Mouse (Mus musculus) midbrain, embryonic 11.5 days (tissue): ENCODE measurements around the gene Cnppd1. TPM values are rescaled to one million over a fixed set of nuclear protein-coding genes. Genes with fewer than 3 reads are reported as not detected.
A peak's percentile ranks its signal among the peaks of the same experiment; 100 is the strongest.

Experiments
- ATAC-seq: fragments of 200-750 bp; cut with Nextera tagmentation; 2 replicates; pipeline ENCODE4 v1.8.0; 2017; ENCODE audit warnings: moderate TSS enrichment, moderate library complexity; ENCODE audit not compliant: low FRiP score
- DNase-seq: peaks from one replicate; pipeline ENCODE4 v3.0.0; 2015; ENCODE audit warnings: low spot score; ENCODE audit errors: missing footprints
- H3K27ac ChIP-seq: fragments of 300-500 bp; sonication (generic); 2 replicates; pipeline ENCODE4 v1.5.1; 2014; ENCODE audit warnings: low read depth, low read length
- H3K27me3 ChIP-seq: fragments of 300-500 bp; sonication (generic); 2 replicates; pipeline ENCODE4 v1.6.1; 2014; ENCODE audit warnings: mild to moderate bottlenecking, low read length, moderate library complexity, mixed read lengths; ENCODE audit not compliant: control insufficient read depth, insufficient read depth
- H3K36me3 ChIP-seq: fragments of 300-500 bp; sonication (generic); 2 replicates; pipeline ENCODE4 v1.6.1; 2014; ENCODE audit warnings: mild to moderate bottlenecking, low read length, moderate library complexity, mixed read lengths; ENCODE audit not compliant: control insufficient read depth, insufficient read depth
- H3K4me1 ChIP-seq: fragments of 300-500 bp; sonication (generic); 2 replicates; pipeline ENCODE4 v1.6.1; 2014; ENCODE audit warnings: low read length; ENCODE audit not compliant: control insufficient read depth, insufficient read depth
- H3K4me2 ChIP-seq: fragments of 300-500 bp; sonication (generic); 2 replicates; pipeline ENCODE4 v1.6.1; 2014; ENCODE audit warnings: mild to moderate bottlenecking, moderate library complexity
- H3K4me3 ChIP-seq: fragments of 300-500 bp; sonication (generic); 2 replicates; pipeline ENCODE4 v1.5.1; 2014; ENCODE audit warnings: low read depth, low read length
- H3K9ac ChIP-seq: fragments of 300-500 bp; sonication (generic); 2 replicates; pipeline ENCODE4 v1.6.1; 2014; ENCODE audit warnings: low read length
- H3K9me3 ChIP-seq: fragments of 300-500 bp; sonication (generic); 2 replicates; pipeline ENCODE4 v1.6.1; 2016; ENCODE audit warnings: low read length; ENCODE audit not compliant: control insufficient read depth
- WGBS: fragments of 180-500 bp; shearing (Covaris S2); extraction: QIAGEN DNeasy Blood & Tissue Kit; methylation state at CpG from one replicate; pipeline ENCODE4 v1.1.7; 2014; 5-methylcytosine and 5-hydroxymethylcytosine counted together
- polyA plus RNA-seq: library from polyadenylated mRNA; unstranded; fragments of >200 nt; fragmentation: Nextera tagmentation; extraction: Ambion mirVana; gene quantifications from 2 replicates; pipeline ENCODE4 v1.2.1, GENCODE M21; 2014

The Cnppd1 gene
- polyA plus RNA-seq, 1 experiment from 2014 or later, result 49.8 TPM

DNA sequence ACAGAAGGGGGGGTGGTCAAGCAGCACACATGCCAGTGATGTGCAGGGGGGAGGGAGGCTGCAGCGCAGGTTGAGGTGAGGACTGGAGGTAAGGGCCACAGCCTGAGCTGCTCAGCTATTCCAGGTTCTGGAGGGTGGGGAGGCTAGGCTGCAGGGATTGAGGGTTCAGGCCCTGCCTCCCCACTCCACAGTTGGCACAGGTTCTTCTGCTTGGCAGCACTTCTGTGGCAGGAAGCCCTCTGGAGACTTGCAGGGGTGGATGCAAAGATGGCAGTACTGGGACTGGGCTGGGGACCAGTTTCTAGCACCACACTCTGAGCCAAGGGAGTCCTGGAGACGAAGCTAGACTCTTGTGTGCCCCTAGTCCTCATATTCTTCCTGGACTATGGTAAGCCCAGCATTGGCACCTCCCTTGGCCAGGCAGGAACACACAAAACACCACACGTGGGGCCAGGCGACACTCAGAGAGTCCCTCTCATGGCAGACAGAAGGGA lies 38.9 kb upstream of the Cnppd1 start:
- Histone ChIP-seq H3K9ac (no peak overlapping the region), H3K9me3 (no peaks in the 10 kb centered on the region), H3K4me1 (peaks cover 16% of the 10 kb centered on the region), H3K4me3 (no peak overlapping the region), H3K4me2 (no peak overlapping the region), H3K36me3 (peaks cover 11% of the 10 kb centered on the region; the same call in 1 of the 2 replicates), H3K27ac (no peak overlapping the region), H3K27me3 (no peaks in the 10 kb centered on the region)
- 84% methylated on average over 4 of the region's 4 CpGs for WGBS
- no peak for ATAC-seq
- DNase-seq, result no peak

DNA sequence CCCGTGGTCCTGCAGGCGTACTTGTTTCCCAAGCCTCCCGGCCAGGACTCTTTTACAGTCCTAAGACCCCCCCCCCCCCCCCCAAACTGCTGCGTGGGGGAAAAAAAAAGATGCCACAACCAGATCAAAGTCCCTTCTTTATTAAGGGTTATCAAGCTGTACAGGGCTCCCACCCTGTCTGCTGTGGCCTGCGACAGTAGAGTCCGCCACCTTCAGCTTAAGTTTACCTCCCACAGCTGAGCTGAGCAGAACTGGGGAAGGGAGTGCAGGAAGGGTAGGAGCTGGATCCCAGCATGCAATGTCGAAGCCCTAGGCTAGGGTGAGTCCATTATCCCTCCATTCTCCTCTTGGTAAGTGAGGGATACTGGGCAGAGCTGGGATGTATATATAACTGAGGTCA lies 38.2 kb upstream of the Cnppd1 start:
- H3K27me3 ChIP-seq, result no peaks in the 10 kb centered on the region
- ATAC-seq (no peak), DNase-seq (no peak)
- H3K9me3 ChIP-seq, result no peaks in the 10 kb centered on the region
- 0 out of 2 replicates have a peak overlapping the region, but pooled peaks have one; percentile 30 for H3K9ac ChIP-seq
- peak overlapping the region; percentile 58 for H3K4me3 ChIP-seq
- H3K36me3 ChIP-seq, result peaks cover 11% of the 10 kb centered on the region; the same call in 1 of the 2 replicates
- WGBS, result 40% methylated on average over 7 of the region's 7 CpGs
- no peak overlapping the region for H3K27ac ChIP-seq
- H3K4me2 ChIP-seq, result peak overlapping the region; percentile 99
- peaks cover 16% of the 10 kb centered on the region for H3K4me1 ChIP-seq

- ATAC-seq (peak; percentile 93), DNase-seq (peak; percentile 98)
- H3K27ac ChIP-seq, result peak within 1 kb of the TSS; percentile 36; the same call in 1 of the 2 replicates
- H3K36me3 ChIP-seq, result peaks cover 8% of the 10 kb centered on the region; the same call in 1 of the 2 replicates
- H3K4me3 ChIP-seq, result peak within 1 kb of the TSS; percentile 58
- H3K4me1 ChIP-seq, result peaks cover 16% of the 10 kb centered on the region
- H3K4me2 ChIP-seq, result peak within 1 kb of the TSS; percentile 99
- H3K9ac ChIP-seq, result peak within 1 kb of the TSS; percentile 63
- under 1% methylated on average over 31 of the region's 31 CpGs for WGBS
- no peaks in the 10 kb centered on the region for H3K27me3 ChIP-seq
- no peaks in the 10 kb centered on the region for H3K9me3 ChIP-seq
Observed at GRCm38 (mm10) chr1:75180105-75180590, 37.6 kb upstream of the Cnppd1 start, which contains the start of gene Abcb6. TSS of gene Abcb6 (minus strand) at chr1:75180392.

DNA sequence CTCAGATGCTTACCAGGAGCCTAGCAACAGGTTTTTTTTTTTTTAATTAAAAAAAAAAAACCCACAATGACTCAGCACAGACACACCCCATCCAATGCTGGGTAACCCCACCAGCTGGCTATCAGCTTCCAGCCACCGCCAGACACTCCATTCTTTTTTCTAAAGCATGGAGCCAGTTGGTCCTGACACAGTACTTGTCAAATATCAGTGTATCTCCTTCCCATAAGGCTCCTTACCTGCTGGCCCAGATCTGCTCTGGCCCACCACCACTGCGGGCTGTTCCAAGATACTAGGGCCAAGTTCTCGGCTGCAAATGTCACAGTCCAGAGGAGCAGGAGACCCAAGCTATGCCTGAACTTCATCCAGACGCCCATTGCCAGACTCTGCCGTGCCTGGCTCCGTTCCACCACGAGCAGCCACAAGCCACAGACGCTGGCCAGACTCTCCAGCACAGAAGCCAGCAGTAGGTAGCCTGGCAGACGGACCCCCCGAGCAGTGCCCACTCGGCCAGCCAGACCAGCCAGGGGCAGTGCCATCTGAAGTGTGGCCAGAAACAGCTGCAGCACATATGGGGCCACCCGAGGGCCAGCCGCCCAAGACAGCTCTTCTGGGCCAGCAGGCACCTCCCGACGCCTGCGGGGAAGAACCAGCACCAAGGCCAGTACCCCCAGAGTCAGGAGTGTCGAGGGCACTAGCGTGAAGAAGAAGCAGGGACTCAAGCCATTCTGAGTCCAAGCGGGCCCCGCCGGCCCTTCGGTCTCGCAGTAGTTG lies 37.0 kb upstream of the Cnppd1 start:
- peaks cover 11% of the 10 kb centered on the region; the same call in 1 of the 2 replicates for H3K36me3 ChIP-seq
- ATAC-seq, result no peak; the same call in none of the 2 replicates

GRCm38 (mm10) chr1:75168472-75169464 lies 26.3 kb upstream of the Cnppd1 start, which contains the start of gene Zfand2b:
TSS of gene Zfand2b (plus strand) at chr1:75168646.
- peak within 1 kb of the TSS; percentile 66 for H3K4me3 ChIP-seq
- H3K27ac ChIP-seq, result peak within 1 kb of the TSS; percentile 60
- 1% methylated on average over 56 of the region's 59 CpGs for WGBS
- H3K9me3 ChIP-seq, result no peaks in the 10 kb centered on the region
- peak within 1 kb of the TSS; percentile 59 for H3K4me2 ChIP-seq
- peak; percentile 97 for ATAC-seq
- peaks cover 8% of the 10 kb centered on the region for H3K4me1 ChIP-seq
- H3K36me3 ChIP-seq, result peaks cover 10% of the 10 kb centered on the region; the same call in 1 of the 2 replicates
- peak within 1 kb of the TSS; percentile 63 for H3K9ac ChIP-seq
- no peaks in the 10 kb centered on the region for H3K27me3 ChIP-seq
- DNase-seq, result peak; percentile 99

More for the DNA sequence above, 37.0 kb upstream of the Cnppd1 start:
- Histone ChIP-seq H3K4me2 (peak overlapping the region; percentile 99), H3K9me3 (no peaks in the 10 kb centered on the region), H3K4me1 (peaks cover 16% of the 10 kb centered on the region), H3K9ac (peak overlapping the region; percentile 63), H3K27ac (peak overlapping the region; percentile 36; the same call in 1 of the 2 replicates), H3K4me3 (peak overlapping the region; percentile 58), H3K27me3 (no peaks in the 10 kb centered on the region)
- no peak for DNase-seq
- WGBS, result 11% methylated on average over 23 of the region's 23 CpGs

DNA sequence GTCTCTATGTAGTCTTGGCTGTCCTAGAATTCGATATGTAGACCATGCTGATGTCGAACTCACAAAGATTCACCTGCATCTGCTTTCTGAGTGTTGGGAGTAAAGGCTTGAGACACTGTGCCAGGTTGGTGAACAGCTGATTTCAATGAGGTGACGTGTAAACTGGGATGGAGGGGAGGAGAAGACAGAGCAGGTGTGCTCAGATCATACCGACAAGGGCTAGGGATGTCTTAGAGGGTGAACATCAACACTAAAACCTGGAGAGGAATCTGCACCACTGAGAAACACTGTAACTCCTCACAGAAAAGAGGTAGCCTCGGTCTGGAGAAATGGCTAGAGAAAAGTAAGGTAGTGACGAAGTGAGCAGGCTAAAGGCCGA lies 25.6 kb upstream of the Cnppd1 start:
- Histone ChIP-seq H3K9me3 (no peaks in the 10 kb centered on the region), H3K9ac (peak overlapping the region; percentile 63; the same call in 1 of the 2 replicates), H3K27me3 (no peaks in the 10 kb centered on the region), H3K4me1 (peaks cover 8% of the 10 kb centered on the region), H3K4me3 (peak overlapping the region; percentile 66), H3K27ac (no peak overlapping the region; the same call in 1 of the 2 replicates), H3K36me3 (peaks cover 6% of the 10 kb centered on the region; the same call in 1 of the 2 replicates), H3K4me2 (peak overlapping the region; percentile 59)
- 10% methylated on average over 7 of the region's 7 CpGs for WGBS
- DNase-seq, result no peak
- peak; percentile 53; the same call in 1 of the 2 replicates for ATAC-seq

DNA sequence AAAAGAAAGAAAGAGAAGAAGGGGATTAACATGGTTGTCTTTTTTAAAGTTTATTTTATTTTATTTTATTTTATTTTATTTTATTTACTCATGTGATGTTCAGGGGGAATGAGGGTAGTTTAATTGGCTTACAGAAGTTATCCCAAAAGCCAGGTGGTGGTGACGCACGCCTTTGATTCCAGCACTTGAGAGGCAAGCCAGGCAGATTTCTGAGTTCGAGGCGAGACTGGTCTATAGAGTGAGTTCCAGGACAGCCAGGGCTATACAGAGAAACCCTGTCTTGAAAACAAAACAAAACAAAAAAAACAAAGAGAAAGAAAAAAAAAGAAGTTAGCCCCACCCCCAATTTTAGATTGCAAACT lies 17.7 kb upstream of the Cnppd1 start:
- DNase-seq, result no peak
- H3K4me2 ChIP-seq, result no peak overlapping the region
- H3K27me3 ChIP-seq, result no peaks in the 10 kb centered on the region
- H3K9me3 ChIP-seq, result no peaks in the 10 kb centered on the region
- WGBS, result 83% methylated on average over 4 of the region's 4 CpGs
- no peak overlapping the region for H3K27ac ChIP-seq
- ATAC-seq, result no peak
- H3K4me3 ChIP-seq, result no peak overlapping the region
- no peaks in the 10 kb centered on the region for H3K36me3 ChIP-seq
- no peak overlapping the region for H3K9ac ChIP-seq
- no peaks in the 10 kb centered on the region for H3K4me1 ChIP-seq

- H3K4me1 ChIP-seq, result no peaks in the 10 kb centered on the region
- H3K9me3 ChIP-seq, result no peaks in the 10 kb centered on the region
- no peak for ATAC-seq
- no peak overlapping the region for H3K4me2 ChIP-seq
- no peaks in the 10 kb centered on the region for H3K27me3 ChIP-seq
- no peak overlapping the region for H3K27ac ChIP-seq
- DNase-seq, result no peak
- no peak overlapping the region for H3K4me3 ChIP-seq
- H3K36me3 ChIP-seq, result no peaks in the 10 kb centered on the region
- 74% methylated on average over 5 of the region's 5 CpGs for WGBS
- no peak overlapping the region for H3K9ac ChIP-seq
Observed at GRCm38 (mm10) chr1:75159540-75160255, 17.2 kb upstream of the Cnppd1 start.
